Mouse (Mus musculus) gastrocnemius, adult 8-10 months (tissue): ENCODE measurements around the gene Zfp36l1. TPM values are rescaled to one million over a fixed set of nuclear protein-coding genes. Genes with fewer than 3 reads are reported as not detected.
A peak's percentile ranks its signal among the peaks of the same experiment; 100 is the strongest.

Experiments
- DNase-seq, 2 experiments: peaks; one replicate each; pipeline ENCODE4 v3.0.0; 2022; ENCODE audit warnings: low spot score in 2 of 2
- total RNA-seq, 4 experiments: library from RNA; stranded (reverse); gene quantifications; 2 replicates each; pipeline ENCODE4 v1.2.4; 2022

Gene Zfp36l1
- total RNA-seq: 10 to 100 TPM; 25.2 to 28.9 (median 27.2) TPM

- peak; percentile 88 to 92 for DNase-seq
Observed at GRCm38 (mm10) chr12:80112852-80113551, at the start of gene Zfp36l1. Gene Zfp36l1 (minus strand): TSS chr12:80113013.

- no peak for DNase-seq
Observed at GRCm38 (mm10) chr12:80162448-80162847, 49.6 kb upstream of the Zfp36l1 start.

GRCm38 (mm10) chr12:80157675-80158074, 44.9 kb upstream of the Zfp36l1 start:
- no peak for DNase-seq

- DNase-seq: peak in 1 of 2 experiments; percentile 34
Observed at GRCm38 (mm10) chr12:80153687-80154326, 41.0 kb upstream of the Zfp36l1 start.

GRCm38 (mm10) chr12:80153078-80153477, 40.3 kb upstream of the Zfp36l1 start:
- no peak for DNase-seq

GRCm38 (mm10) chr12:80151821-80152220, 39.0 kb upstream of the Zfp36l1 start:
- DNase-seq: no peak

GRCm38 (mm10) chr12:80150624-80151023, 37.8 kb upstream of the Zfp36l1 start:
- DNase-seq: no peak

- DNase-seq: no peak
Observed at GRCm38 (mm10) chr12:80147563-80148214, 34.9 kb upstream of the Zfp36l1 start.

- DNase-seq: peak; percentile 34 to 50
Observed at GRCm38 (mm10) chr12:80146227-80147223, 33.7 kb upstream of the Zfp36l1 start.

GRCm38 (mm10) chr12:80145365-80145764, 32.6 kb upstream of the Zfp36l1 start:
- DNase-seq: no peak

GRCm38 (mm10) chr12:80144846-80145245, 32.0 kb upstream of the Zfp36l1 start:
- no peak for DNase-seq

- DNase-seq: peak; percentile 30 to 34
Observed at GRCm38 (mm10) chr12:80141470-80141869, 28.7 kb upstream of the Zfp36l1 start.

- no peak for DNase-seq
Observed at GRCm38 (mm10) chr12:80141011-80141410, 28.2 kb upstream of the Zfp36l1 start.

- DNase-seq: no peak
Observed at GRCm38 (mm10) chr12:80137744-80138143, 24.9 kb upstream of the Zfp36l1 start.

- no peak for DNase-seq
Observed at GRCm38 (mm10) chr12:80137246-80137645, 24.4 kb upstream of the Zfp36l1 start.

- no peak for DNase-seq
Observed at GRCm38 (mm10) chr12:80136264-80136930, 23.6 kb upstream of the Zfp36l1 start.

- DNase-seq: no peak
Observed at GRCm38 (mm10) chr12:80135173-80135572, 22.4 kb upstream of the Zfp36l1 start.

- no peak for DNase-seq
Observed at GRCm38 (mm10) chr12:80133011-80133545, 20.3 kb upstream of the Zfp36l1 start.

- peak; percentile 86 to 90 for DNase-seq
Observed at GRCm38 (mm10) chr12:80132250-80133003, 19.6 kb upstream of the Zfp36l1 start.
